Mouse (Mus musculus): ENCODE data around the gene Rfx8.

- no peak for TF ChIP-seq CTCF (IDR thresholded peaks at IDR 0.05; ENCODE audit: insufficient read depth, low read length)
- no peak for TF ChIP-seq POLR2A (IDR thresholded peaks at IDR 0.05; ENCODE audit: borderline replicate concordance, extremely low read depth, low read depth, low read length)
Observed at GRCm38 (mm10) chr1:39651241-39651548, 69.6 kb downstream of the Rfx8 start, which contains the start of gene Creg2.
